Mouse (Mus musculus) retina, adult 2 months (tissue): Measurements from ENCODE around the gene Saa1.
A peak's percentile ranks its signal among the peaks of the same experiment; 100 is the strongest.
"Not testable (repeated sequence)": the region's sequence is repeated elsewhere in the genome, so short reads cannot be mapped to it uniquely, and the experiment has no call there.

Source experiments
- DNase-seq: peaks from one replicate; pipeline ENCODE4 v3.0.0-alpha.2; 2012; ENCODE audit warnings: low read depth, low spot score

Saa1 gene

GRCm38 (mm10) chr7:46742880-46743279, at the start of gene Saa1:
Gene Saa1 (minus strand): TSS chr7:46742980.
- not testable (repeated sequence) for DNase-seq

DNA sequence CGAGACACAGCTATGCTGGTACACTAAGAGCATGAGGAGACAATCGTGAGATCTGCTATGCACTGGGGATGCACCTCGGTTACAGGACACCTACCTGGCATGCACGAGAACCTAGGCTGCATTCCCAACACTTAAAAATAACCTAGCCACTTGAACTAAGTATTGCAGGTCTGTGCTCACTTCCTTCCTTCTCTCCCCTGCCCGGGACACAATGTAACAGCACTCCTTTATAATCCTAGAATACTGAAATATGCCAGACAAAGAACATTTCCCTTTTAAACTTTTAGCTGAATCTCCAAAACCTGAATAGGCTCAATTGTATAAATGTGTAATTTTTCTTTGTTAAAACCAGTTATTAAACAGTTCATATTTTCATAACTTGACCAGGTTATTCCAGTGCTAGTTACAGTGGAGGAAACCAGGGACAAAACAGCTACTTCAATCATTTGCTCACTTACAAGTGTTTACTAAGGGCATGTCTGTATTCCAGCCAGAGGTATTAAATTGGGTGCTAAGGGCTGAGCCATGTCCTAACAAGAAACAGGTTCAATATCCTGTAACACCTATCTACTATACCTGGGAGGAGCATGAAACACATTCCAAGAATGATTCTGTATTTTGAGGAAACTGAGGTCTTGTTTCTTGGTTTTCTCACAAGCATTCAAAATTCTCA, 46.5 kb upstream of the Saa1 start:
- DNase-seq, result no peak

GRCm38 (mm10) chr7:46770706-46771105, 27.9 kb upstream of the Saa1 start:
- DNase-seq, result peak; percentile 50

- no peak for DNase-seq
These were observed 25.7 kb upstream of the Saa1 start for GRCm38 (mm10) chr7:46768451-46768850.

- DNase-seq, result no peak
These were observed 24.6 kb upstream of the Saa1 start for GRCm38 (mm10) chr7:46767371-46767770.

- no peak for DNase-seq
These were observed 21.9 kb upstream of the Saa1 start for GRCm38 (mm10) chr7:46764672-46765071.

GRCm38 (mm10) chr7:46762601-46763000, 19.8 kb upstream of the Saa1 start:
- no peak for DNase-seq

DNA sequence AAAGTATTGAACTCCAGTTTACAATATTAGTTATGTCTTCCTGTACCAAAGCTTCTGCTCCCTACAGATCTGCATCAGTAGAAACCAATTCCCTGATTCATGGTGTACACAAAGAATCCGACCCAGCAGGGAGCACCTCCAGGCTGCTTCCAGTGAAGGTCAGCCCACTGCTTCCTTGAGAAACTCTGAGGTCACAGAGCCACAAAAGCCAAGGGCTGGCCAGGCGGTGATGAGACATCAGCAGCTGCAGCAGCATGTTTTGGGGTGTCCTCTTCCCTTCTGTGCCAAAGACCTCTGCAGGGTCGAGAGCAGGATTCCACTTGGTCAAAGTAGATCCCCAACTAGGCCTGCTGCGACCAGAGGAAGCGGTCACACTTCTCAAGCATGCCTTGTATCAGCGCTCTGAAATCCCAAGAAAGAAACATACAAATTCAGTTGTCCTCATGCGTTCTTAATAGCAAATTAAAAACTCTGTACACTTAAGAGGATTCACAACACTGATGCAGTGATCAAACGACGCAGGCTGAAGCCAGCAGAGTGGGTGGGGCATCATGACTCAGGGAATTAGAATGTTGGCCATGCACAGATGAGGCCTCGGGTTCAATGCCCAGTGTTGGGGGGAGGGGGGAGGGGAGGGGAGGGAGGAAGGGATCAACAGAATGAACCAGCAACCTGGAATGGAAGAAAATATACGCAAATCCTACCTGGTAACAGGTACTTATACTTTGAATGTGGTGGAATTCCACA, 18.4 kb upstream of the Saa1 start:
- DNase-seq, result no peak

DNA sequence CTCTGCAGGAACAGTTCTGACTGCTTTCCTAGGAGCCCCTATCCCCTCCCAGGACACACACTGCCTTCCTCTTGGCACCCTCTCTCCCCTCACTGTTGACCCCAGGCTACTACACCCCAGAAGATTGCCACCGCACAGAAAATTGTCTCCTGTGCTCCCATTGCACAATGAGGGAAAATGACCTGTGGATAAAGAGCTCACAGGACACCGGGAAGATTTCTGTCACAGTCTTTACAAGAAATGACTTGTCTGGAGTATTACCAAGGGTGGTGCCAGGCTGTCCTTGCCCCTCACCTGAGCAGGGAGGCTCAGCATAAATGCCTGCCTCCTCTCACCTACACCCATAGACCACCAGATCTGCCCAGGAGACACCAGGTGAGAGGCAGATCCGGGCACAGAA, 8.7 kb upstream of the Saa1 start, which contains the start of gene Saa2:
TSS of gene Saa2 (plus strand) at position 301 of the 400 bp plus-strand sequence.
- no peak for DNase-seq

DNA sequence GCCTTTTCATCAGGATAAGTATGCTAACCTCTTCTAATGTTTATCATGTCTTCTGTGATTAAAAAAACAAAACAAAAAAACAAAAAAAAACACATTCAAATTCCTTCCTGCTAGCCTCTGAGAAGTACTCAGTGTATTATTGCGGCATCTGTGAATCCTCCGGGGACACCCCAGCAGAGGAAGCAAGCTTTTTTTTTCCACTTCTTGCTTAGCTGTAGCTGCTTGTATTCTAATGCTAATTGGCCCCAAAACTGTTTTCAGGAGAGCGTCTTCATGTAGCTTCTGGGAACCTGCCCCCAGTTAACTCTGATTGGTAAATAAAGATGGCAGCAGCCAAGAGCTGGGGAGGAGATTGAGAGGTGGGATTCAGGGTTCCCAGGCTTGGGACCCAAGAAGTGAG, 5.7 kb upstream of the Saa1 start:
- DNase-seq, result no peak

DNA sequence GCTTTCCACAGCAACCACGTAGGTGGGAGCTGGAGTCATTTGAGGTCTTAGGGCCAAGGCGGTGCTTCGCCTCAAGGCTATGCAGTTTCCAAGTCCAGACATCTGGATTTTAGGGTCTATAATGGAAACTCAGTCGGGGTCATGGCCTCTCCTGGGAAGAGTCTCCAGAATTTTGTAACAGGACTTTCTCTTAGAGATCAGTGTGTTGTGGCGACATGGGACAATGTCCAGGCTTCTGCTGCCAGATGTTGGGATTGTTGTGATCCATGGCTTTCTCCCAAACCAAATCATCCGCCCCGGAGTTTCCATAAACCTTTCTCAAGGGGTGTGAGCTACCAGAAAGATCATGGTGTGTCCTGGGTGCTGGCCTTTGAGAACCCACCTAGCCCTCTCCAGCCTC, 3.6 kb upstream of the Saa1 start:
- DNase-seq, result no peak

DNA sequence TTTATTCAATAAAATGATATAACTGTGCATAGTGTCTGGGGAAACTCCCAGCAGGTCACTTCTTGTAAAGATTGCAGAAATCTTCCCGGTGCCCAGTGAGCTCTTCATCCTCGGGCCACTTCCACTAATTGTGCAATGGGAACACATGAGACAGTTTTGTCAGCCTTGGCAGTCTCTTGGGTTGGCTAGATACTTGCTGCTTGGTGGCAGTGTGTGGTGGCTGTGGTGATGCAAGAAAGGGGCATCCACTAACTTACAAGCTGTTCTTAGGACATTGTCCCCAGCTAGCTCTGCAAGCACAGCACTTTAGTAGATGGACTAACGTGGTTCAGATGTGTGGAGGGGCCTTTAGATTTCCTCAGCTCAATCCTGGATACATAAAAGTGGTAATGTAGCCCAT, 3.0 kb upstream of the Saa1 start:
- DNase-seq, result no peak

DNA sequence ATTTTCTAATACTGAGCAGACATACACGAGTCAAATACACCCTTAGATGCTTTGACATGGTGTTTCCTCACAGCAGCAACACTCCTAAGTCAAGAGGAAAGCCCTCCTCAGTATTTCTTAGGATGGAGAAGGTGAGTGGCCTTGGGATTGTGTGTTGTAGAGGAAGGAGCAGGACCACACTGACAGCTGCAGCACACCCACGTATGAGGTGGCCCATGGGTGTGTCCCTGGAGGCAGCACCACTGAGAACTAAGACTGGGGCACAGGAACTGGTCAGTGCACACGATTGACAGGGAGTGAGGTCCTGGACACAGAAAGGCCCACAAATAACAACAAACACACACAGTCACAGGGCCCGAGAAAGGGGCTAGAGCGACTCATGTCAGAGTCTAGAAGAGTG, 2.7 kb downstream of the Saa1 start:
- not testable (repeated sequence) for DNase-seq

GRCm38 (mm10) chr7:46738561-46739460, 4.0 kb downstream of the Saa1 start:
- no peak for DNase-seq

DNA sequence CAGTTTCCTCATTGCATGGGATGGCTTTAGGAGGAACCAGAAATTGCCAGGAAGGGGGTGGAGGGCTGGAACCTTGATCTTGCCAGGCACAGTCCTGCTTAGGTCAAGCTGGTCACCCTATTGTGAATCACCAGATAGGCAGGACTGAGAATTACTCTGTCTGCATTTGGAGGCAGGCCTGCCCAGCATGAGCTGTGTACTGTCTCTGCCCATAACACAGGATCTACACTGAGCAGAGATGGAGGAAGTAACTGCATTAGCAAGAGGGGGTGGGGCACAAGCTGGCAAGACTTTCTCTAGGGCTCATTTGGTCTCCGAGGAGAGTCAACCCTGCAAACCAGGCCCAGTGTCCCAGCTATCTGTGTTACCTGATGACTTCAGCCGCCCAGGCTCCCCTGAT, 7.8 kb downstream of the Saa1 start:
- DNase-seq, result no peak

DNA sequence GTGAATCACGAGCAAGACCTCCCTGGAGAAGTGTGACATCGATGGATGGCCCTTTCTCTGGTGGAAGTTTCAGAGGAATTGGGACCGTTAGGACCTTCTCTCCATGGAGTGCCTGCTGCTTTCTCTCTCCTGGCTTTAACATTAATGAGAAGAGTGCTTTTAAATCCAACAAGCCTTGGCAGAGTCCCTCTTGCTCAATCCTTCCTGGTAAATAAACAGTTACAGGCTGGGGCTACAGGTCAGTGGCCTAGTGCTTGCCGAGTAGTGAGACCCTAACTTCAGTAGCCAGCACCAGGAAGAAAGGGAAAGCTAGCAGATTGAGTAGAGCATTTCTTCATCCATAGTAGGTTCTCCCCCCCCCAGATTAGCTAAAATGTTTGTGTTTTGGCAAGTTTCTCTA, 10.3 kb downstream of the Saa1 start, which contains the start of gene Saa4:
TSS of gene Saa4 (minus strand) at position 146 of the 400 bp plus-strand sequence.
- no peak for DNase-seq

DNA sequence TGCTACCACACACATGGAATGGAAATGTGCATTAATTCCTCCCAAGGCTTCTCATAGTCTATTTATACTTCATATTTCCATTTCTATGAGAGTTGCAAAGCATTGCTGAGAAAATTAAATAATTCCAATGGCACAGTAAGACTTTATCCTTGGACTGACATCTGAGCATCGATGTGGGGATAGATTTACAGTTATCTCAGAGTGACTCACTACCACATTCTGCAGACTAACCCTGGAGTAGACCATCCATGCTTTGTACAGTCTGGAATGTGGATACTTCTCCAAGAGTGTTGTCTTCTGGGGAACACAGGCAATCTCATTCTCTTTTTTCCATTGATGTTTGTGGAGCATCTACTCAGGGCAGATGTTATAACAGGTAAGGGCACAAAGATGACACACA, 15.2 kb downstream of the Saa1 start:
- no peak for DNase-seq

GRCm38 (mm10) chr7:46724396-46724795, 18.4 kb downstream of the Saa1 start:
- DNase-seq, result no peak

DNA sequence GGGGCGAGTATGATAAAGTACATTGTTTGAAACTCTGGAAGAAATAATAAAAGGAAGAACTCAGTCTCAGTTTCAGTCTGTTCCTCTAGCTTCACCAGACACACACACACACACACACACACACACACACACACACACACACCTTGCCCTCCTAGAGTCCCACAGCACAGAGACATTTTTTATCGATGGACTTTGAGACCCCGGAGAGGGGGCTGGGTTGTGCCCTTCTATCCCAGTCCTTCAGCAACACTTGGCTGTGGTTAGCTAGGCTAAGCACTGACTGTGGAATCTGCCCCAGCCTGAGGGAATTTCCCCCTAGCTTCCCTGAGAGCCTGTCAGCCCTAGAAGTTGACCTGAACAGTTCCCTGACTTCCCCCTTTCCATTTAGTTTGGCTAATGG, 18.9 kb downstream of the Saa1 start:
- no peak for DNase-seq

GRCm38 (mm10) chr7:46723354-46723753, 19.4 kb downstream of the Saa1 start:
- no peak for DNase-seq

DNA sequence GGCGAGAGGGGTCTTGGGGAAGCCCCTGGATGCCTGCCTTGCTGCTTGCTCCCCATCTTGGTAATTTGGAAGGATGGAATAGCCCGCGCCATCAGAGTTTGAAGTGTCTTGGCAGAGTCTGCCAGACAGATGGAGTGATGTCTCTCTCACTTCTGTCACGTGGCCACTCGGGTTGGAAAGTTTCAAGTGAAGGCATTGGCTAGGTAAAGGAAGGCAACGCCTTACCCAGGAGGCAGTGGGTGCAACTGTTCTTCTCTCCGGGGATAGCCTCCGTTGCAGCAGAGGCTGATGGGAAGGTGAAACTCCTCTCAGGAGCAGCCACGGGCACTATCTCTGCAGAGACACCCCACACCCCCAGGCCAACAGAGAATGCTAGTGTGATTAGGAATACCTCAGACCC, 22.3 kb downstream of the Saa1 start:
- DNase-seq, result no peak

GRCm38 (mm10) chr7:46719526-46719925, 23.3 kb downstream of the Saa1 start:
- DNase-seq, result no peak
